Mouse (Mus musculus) C2C12 (cell line): ENCODE results near the gene Sfi1. TPM values are rescaled to one million over a fixed set of nuclear protein-coding genes. Genes with fewer than 3 reads are reported as not detected.
"Not testable (repeated sequence)": the region's sequence is repeated elsewhere in the genome, so short reads cannot be mapped to it uniquely, and the experiment has no call there.

Source experiments
- H3K27me3 ChIP-seq: one replicate; pipeline ENCODE4 v1.6.1; 2011; ENCODE audit not compliant: control insufficient read depth, insufficient read depth, insufficient read length
- H3K36me3 ChIP-seq: one replicate; pipeline ENCODE4 v1.6.1; 2011; ENCODE audit not compliant: control insufficient read depth, insufficient read depth
- H3K4me3 ChIP-seq: one replicate; pipeline ENCODE4 v1.5.1; 2011; ENCODE audit warnings: mild to moderate bottlenecking, control low read depth; ENCODE audit not compliant: poor library complexity, insufficient read depth, severe bottlenecking
- H3K79me2 ChIP-seq: one replicate; pipeline ENCODE4 v1.6.1; 2011; ENCODE audit not compliant: control insufficient read depth, insufficient read depth
- H3K79me3 ChIP-seq: one replicate; pipeline ENCODE4 v1.6.1; 2011; ENCODE audit warnings: low read depth, control low read depth
- H3ac ChIP-seq: one replicate; pipeline ENCODE3; 2011; ENCODE audit warnings: low read depth; ENCODE audit not compliant: control insufficient read depth, insufficient read length
- polyA plus RNA-seq: library from polyadenylated mRNA; unstranded; fragments of >200 nt; fragmentation: generic; extraction: Trizol; gene quantifications from one replicate; pipeline ENCODE4 v1.2.1, GENCODE M21; 2012; ENCODE audit warnings: missing spikeins

Gene Sfi1
- polyA plus RNA-seq, 1 experiment: 3.4 TPM

DNA sequence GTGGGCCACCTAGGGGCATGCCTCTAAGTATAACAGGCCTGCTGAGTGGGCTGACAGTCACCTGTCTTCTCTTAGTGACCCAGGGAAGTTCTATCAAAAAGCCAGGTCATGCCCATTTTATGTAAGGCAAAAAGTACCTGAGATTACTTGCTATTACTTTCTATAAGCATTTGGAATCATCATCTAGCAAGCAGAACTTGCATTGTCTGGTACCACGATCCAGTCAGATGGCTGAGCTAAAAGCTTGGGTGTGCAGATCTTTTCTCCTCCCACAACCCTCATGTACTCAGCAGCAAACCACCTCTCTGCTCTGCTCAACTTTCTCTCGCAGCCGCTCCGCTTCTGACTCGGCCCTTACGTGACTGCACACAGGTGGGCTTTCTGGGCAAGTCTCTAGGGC, 35.3 kb downstream of the Sfi1 start:
- not testable (repeated sequence) for H3K27me3 ChIP-seq, H3ac ChIP-seq, H3K36me3 ChIP-seq, H3K79me2 ChIP-seq, H3K4me3 ChIP-seq, H3K79me3 ChIP-seq

DNA sequence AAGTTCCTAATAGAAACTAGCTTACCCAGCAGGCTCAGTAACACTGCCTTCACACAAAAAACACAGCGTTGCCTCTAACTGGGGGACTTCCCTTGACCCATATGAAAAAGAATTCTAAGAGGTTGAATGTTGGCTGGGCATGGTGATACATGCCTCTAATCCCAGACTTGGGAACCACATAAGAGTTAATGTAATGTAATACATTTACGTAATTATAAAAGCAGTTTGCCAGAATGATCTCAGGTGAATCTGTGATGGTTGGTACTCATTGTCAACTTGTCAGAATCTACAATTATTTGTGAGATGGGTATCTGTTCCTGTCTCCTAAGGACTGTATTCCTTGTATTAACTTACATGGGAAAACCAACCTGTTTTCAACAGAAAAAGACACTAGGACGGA, 36.3 kb downstream of the Sfi1 start:
- H3K27me3 ChIP-seq, H3ac ChIP-seq, H3K79me3 ChIP-seq, H3K4me3 ChIP-seq, H3K79me2 ChIP-seq: not testable (repeated sequence)
- H3K36me3 ChIP-seq: peaks cover 12% of the 10 kb centered on the region

DNA sequence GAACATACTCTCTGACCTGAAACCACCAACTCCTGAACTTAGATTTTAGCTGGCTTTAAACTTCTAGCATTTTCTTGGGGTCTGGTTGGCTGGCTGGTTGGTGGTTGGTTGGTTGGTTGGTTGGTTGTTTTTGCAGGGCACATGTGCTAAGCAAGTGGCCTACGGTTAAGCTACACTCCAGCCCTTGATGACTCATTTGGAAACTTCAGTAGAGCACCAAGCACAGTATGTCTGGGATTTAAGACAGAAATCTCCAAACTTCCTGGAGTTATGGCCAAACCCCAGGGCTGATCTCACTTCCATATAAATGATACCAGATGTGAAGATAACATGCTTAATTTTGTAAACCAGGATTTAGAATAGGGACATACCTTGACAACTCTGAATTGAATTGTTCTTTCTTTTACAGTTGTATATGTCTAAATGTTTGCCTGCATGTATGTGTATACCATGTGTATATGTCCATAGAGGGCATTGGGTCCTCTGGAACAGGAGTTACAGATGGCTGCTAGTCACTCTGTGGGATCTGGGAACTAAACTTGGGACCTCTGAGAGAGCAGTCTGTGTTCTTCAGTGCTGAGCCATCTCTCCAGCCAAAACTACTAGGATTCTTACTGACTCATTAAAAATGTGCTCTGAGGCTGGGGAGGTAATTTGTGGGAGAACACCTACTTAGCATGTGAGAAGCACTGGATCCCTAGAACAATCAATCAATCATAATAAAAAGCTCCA, 39.4 kb downstream of the Sfi1 start:
- H3K27me3 ChIP-seq, H3K79me3 ChIP-seq, H3K79me2 ChIP-seq, H3ac ChIP-seq, H3K4me3 ChIP-seq: not testable (repeated sequence)
- H3K36me3 ChIP-seq: peaks cover 17% of the 10 kb centered on the region

DNA sequence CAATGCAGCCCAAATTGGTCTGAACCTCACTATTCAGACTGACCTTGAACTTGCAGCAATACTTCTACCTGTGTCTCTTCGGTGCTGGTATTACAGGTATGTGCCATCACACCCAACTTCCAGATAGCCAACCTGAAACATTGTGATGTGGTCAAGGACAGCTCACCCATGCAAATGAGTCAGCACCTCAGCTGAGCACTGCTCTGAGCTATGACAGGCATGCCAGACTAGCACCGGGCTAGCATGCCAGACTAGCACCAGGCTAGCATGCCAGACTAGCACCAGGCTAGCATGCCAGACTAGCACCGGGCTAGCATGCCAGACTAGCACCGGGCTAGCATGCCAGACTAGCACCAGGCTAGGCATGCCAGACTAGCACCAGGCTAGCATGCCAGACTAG, 41.9 kb downstream of the Sfi1 start:
- not testable (repeated sequence) for H3K79me2 ChIP-seq, H3K79me3 ChIP-seq, H3ac ChIP-seq, H3K27me3 ChIP-seq, H3K4me3 ChIP-seq
- peaks cover 17% of the 10 kb centered on the region for H3K36me3 ChIP-seq

DNA sequence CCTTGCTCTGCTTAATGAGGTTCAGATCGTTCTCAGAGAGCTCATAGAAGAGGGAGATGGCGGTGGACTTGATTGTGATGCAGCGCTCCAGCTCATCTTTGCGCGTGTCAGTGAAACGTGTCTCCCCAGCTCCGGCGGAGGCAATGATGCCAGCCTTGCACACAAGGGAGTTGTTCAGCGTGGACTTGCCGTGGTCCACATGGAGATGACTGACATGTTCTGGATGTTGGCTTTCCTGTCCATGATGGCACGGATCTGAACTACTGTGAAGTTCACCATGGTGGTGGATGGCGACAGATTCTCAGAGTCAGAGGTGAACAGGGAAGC, 42.6 kb downstream of the Sfi1 start:
- H3K4me3 ChIP-seq, H3ac ChIP-seq, H3K79me3 ChIP-seq, H3K27me3 ChIP-seq, H3K79me2 ChIP-seq: not testable (repeated sequence)
- H3K36me3 ChIP-seq: peaks cover 17% of the 10 kb centered on the region

DNA sequence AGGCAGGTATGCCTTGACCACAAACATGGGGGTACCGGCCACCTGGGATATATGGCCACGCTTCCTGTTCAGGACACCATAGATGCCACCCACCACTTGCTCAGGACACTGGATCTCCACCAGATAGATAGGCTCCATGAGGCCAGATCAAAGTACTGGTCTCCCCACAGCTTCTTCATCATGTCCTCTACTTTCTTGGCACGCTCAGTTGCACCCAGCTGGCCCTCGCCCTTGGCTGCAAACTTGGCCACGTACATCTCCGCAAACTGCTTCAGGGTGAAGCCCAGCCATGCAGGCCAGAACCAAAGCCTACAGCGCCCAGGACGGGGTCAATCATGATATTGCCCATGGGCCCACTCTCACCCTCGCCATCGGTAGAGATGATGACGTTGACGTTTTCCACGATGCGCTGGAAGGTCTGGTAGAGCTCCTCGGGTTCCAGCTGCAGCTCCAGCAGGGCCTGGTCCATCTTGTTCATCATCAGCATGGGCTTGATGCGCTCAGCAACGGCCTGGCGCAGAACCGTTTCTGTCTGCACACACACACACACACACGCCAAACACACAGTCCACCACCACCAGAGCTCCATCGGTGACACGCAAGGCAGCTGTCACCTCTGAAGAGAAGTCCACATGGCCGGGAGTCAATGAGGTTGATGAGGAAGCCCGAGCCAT, 43.1 kb downstream of the Sfi1 start:
- not testable (repeated sequence) for H3K4me3 ChIP-seq, H3ac ChIP-seq, H3K27me3 ChIP-seq, H3K79me2 ChIP-seq, H3K79me3 ChIP-seq
- peaks cover 17% of the 10 kb centered on the region for H3K36me3 ChIP-seq

DNA sequence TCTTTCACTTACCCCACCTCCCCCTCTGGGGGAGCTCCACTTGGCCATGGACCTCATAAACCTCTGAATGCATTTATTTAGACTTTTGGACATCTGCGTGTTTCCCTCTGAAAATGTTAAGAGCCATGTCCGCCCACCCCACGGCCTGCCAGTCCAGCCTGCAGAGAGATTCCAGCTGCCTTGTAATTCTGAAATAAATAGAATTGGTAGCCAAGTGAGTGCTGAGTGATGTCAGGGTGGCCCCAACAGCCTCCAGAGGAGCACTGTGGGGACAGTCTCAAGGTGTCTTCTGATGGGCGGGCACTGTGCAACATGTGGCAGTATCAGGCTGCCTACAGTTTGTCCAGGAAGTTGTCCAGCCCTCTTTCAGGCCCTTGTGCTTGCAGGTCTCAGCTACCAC, 43.8 kb downstream of the Sfi1 start:
- not testable (repeated sequence) for H3ac ChIP-seq, H3K27me3 ChIP-seq, H3K79me2 ChIP-seq, H3K4me3 ChIP-seq, H3K79me3 ChIP-seq
- H3K36me3 ChIP-seq: peaks cover 17% of the 10 kb centered on the region

DNA sequence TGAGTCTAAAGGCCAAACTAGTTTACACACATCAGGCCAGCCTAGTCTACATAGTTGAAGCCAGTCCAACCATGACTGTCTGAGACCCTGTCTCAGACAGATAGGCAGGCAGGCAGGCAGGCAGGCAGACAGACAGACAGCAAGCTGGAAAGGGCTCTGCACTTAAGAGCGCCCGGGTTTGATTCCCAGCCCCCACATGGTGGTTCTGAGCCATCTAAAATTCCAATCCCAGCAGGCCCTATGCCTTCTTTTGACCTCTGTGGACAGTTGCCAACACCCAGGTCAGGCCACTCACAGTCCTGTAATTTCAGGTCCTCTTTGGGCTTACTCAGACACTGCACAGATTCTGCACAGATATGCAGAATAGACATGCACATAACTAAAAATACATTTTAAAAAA, 46.5 kb downstream of the Sfi1 start:
- H3K79me3 ChIP-seq, H3ac ChIP-seq, H3K79me2 ChIP-seq, H3K36me3 ChIP-seq, H3K4me3 ChIP-seq, H3K27me3 ChIP-seq: not testable (repeated sequence)

DNA sequence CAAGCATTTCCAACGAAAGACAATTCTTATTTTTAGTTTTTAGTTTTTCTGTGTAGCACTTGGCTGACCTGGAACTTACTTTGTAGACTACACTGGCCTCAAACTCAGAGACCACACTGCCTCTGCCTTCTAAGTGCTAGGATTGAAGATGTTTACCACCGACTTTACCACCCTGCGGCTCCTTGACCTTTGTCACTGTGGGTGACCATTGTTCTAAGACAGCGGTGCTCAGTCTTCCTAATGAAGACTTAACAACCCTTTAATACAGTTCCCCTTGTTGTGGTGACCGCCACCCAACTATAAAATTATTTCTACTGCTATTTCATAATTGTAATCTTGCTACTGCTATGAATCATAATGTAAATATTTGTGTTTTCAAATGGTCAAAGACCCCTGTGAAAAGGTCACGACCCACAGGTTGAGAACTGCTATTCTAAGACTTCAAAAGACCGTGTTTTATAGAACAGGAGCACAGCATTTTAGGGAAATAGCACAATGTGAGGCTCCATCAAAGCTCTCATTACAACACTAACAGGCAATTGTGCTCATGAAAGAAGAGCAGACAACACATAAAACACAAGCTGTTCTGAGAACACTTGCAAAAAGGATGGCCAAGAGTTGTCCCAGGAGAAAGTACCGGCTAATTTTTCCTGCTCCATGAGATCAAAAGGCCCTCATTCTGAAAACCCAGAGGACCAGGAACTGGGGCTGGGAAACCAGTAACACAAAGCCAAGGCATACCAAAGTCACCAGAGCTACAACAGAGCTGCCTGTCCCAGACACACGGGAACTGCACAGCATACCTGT, 47.7 kb downstream of the Sfi1 start:
- H3ac ChIP-seq, H3K79me3 ChIP-seq, H3K27me3 ChIP-seq, H3K36me3 ChIP-seq, H3K79me2 ChIP-seq, H3K4me3 ChIP-seq: not testable (repeated sequence)

DNA sequence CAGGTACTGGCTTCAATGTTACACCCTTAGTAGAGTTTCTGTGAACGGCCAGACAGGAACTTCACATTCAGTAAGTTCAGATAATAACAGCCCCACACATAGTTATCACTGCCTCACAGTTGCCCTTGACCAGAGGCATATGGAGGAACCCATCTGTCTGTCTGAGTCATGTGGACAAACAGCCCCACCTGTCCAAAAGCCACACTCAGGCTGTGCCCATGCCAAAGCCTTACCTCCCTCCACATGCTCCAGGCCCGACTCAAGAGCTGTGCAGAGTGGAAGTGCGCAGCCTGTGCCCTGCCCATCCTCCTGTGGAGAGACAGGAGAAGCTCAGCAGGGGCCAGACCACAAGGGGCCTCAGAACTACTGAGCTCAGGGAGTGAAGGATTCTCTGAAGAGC, 49.3 kb downstream of the Sfi1 start:
- H3K79me2 ChIP-seq, H3K27me3 ChIP-seq, H3K79me3 ChIP-seq, H3K4me3 ChIP-seq, H3K36me3 ChIP-seq, H3ac ChIP-seq: not testable (repeated sequence)

DNA sequence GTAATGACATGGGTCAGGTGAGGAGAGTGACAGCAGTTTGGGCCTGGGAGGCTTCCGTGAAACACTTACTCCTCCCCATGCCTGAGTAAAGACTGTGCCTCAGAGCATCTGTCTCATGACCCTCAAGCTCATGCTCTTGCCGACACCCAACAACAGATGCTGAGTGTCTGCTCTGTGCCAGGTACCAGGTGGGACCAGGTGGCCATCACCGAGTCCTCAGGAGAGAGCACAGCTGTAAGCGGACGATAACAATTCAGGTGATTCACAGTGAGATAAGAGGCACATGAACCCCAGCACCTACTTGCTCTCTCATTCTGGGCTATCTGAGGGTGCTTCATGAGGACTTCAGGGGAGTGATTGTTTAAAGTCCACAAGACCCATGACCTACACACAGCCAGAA, 50.9 kb downstream of the Sfi1 start:
- not testable (repeated sequence) for H3K4me3 ChIP-seq, H3ac ChIP-seq, H3K27me3 ChIP-seq, H3K79me3 ChIP-seq, H3K79me2 ChIP-seq, H3K36me3 ChIP-seq
